Mouse (Mus musculus): ENCODE results near the gene Alkbh1. TPM values are rescaled to one million over a fixed set of nuclear protein-coding genes. Genes with fewer than 3 reads are reported as not detected.

Gene Alkbh1
- polyA plus RNA-seq, 2 experiments, result 48.3 to 60.2 TPM

- Histone ChIP-seq H3K27me3 (ENCODE audit: control insufficient read depth, insufficient read depth, low read length) (no peaks in the 10 kb centered on the region), H3K27ac (replicated peaks; ENCODE audit: low read depth, low read length) (no peak overlapping the region), H3K4me2 (replicated peaks; ENCODE audit: low read depth, low read length, severe bottlenecking) (no peak overlapping the region), H3K4me1 (ENCODE audit: control insufficient read depth, insufficient read depth, low read length) (no peaks in the 10 kb centered on the region), H3K4me3 (replicated peaks; ENCODE audit: low read length) (no peak overlapping the region), H3K9me3 (ENCODE audit: control insufficient read depth, low read length) (no peaks in the 10 kb centered on the region), H3K9ac (ENCODE audit: low read depth, low read length, severe bottlenecking) (no peak overlapping the region), H3K36me3 (ENCODE audit: control insufficient read depth, insufficient read depth, low read length) (peaks cover 56% of the 10 kb centered on the region)
- DNase-seq (ENCODE audit: low spot score) (no peak), ATAC-seq (ENCODE audit: low FRiP score, low read depth) (no peak)
- WGBS, result 45% methylated on average over 3 of the region's 3 CpGs
- no peak for TF ChIP-seq POLR2A (IDR thresholded peaks at IDR 0.05; ENCODE audit: borderline replicate concordance, extremely low read depth, insufficient read depth, insufficient read length)
These were observed 19.3 kb downstream of the Alkbh1 start for GRCm38 (mm10) chr12:87424516-87424915.

GRCm38 (mm10) chr12:87423700-87424099 is 20.1 kb downstream of the Alkbh1 start:
- Histone ChIP-seq H3K36me3 (ENCODE audit: control insufficient read depth, insufficient read depth, low read length) (peaks cover 48% of the 10 kb centered on the region), H3K27me3 (ENCODE audit: control insufficient read depth, insufficient read depth, low read length) (no peaks in the 10 kb centered on the region), H3K27ac (replicated peaks; ENCODE audit: low read depth, low read length) (no peak overlapping the region), H3K9ac (ENCODE audit: low read depth, low read length, severe bottlenecking) (no peak overlapping the region), H3K4me3 (replicated peaks; ENCODE audit: low read length) (no peak overlapping the region), H3K4me2 (replicated peaks; ENCODE audit: low read depth, low read length, severe bottlenecking) (no peak overlapping the region), H3K9me3 (ENCODE audit: control insufficient read depth, low read length) (no peaks in the 10 kb centered on the region), H3K4me1 (ENCODE audit: control insufficient read depth, insufficient read depth, low read length) (no peaks in the 10 kb centered on the region)
- WGBS, result 62% methylated on average over 1 of the region's 1 CpGs
- TF ChIP-seq POLR2A (IDR thresholded peaks at IDR 0.05; ENCODE audit: borderline replicate concordance, extremely low read depth, insufficient read depth, insufficient read length), result no peak
- ATAC-seq (ENCODE audit: low FRiP score, low read depth), result no peak
- DNase-seq (ENCODE audit: low spot score), result no peak

- H3K4me1 ChIP-seq (ENCODE audit: control insufficient read depth, insufficient read depth, low read length), result no peaks in the 10 kb centered on the region
- H3K4me2 ChIP-seq (replicated peaks; ENCODE audit: low read depth, low read length, severe bottlenecking), result no peak overlapping the region
- no peak overlapping the region for H3K27ac ChIP-seq (replicated peaks; ENCODE audit: low read depth, low read length)
- no peaks in the 10 kb centered on the region for H3K9me3 ChIP-seq (ENCODE audit: control insufficient read depth, low read length)
- DNase-seq (ENCODE audit: low spot score), result no peak
- H3K36me3 ChIP-seq (ENCODE audit: control insufficient read depth, insufficient read depth, low read length), result peaks cover 31% of the 10 kb centered on the region
- WGBS, result 65% methylated on average over 5 of the region's 5 CpGs
- no peak for TF ChIP-seq POLR2A (IDR thresholded peaks at IDR 0.05; ENCODE audit: borderline replicate concordance, extremely low read depth, insufficient read depth, insufficient read length)
- H3K27me3 ChIP-seq (ENCODE audit: control insufficient read depth, insufficient read depth, low read length), result no peaks in the 10 kb centered on the region
- no peak overlapping the region for H3K9ac ChIP-seq (ENCODE audit: low read depth, low read length, severe bottlenecking)
- no peak overlapping the region for H3K4me3 ChIP-seq (replicated peaks; ENCODE audit: low read length)
- no peak for ATAC-seq (ENCODE audit: low FRiP score, low read depth)
These were observed 21.9 kb downstream of the Alkbh1 start for GRCm38 (mm10) chr12:87421708-87422507.

GRCm38 (mm10) chr12:87419974-87420485 is 23.8 kb downstream of the Alkbh1 start:
- no peaks in the 10 kb centered on the region for H3K4me1 ChIP-seq (ENCODE audit: control insufficient read depth, insufficient read depth, low read length)

GRCm38 (mm10) chr12:87418921-87419320 is 24.9 kb downstream of the Alkbh1 start:
- no peak for DNase-seq (ENCODE audit: low spot score)
- Histone ChIP-seq H3K9me3 (ENCODE audit: control insufficient read depth, low read length) (no peaks in the 10 kb centered on the region), H3K27me3 (ENCODE audit: control insufficient read depth, insufficient read depth, low read length) (no peaks in the 10 kb centered on the region), H3K9ac (ENCODE audit: low read depth, low read length, severe bottlenecking) (no peak overlapping the region), H3K4me1 (ENCODE audit: control insufficient read depth, insufficient read depth, low read length) (no peaks in the 10 kb centered on the region), H3K4me3 (replicated peaks; ENCODE audit: low read length) (no peak overlapping the region), H3K4me2 (replicated peaks; ENCODE audit: low read depth, low read length, severe bottlenecking) (no peak overlapping the region), H3K27ac (replicated peaks; ENCODE audit: low read depth, low read length) (no peak overlapping the region), H3K36me3 (ENCODE audit: control insufficient read depth, insufficient read depth, low read length) (peaks cover 14% of the 10 kb centered on the region)
- TF ChIP-seq POLR2A (IDR thresholded peaks at IDR 0.05; ENCODE audit: borderline replicate concordance, extremely low read depth, insufficient read depth, insufficient read length), result no peak
- WGBS, result 78% methylated on average over 5 of the region's 5 CpGs
- no peak for ATAC-seq (ENCODE audit: low FRiP score, low read depth)

More at GRCm38 (mm10) chr12:87419974-87420485, 23.8 kb downstream of the Alkbh1 start:
- H3K9ac ChIP-seq (ENCODE audit: low read depth, low read length, severe bottlenecking), result no peak overlapping the region
- H3K27ac ChIP-seq (replicated peaks; ENCODE audit: low read depth, low read length), result no peak overlapping the region
- no peak overlapping the region for H3K4me3 ChIP-seq (replicated peaks; ENCODE audit: low read length)
- H3K4me2 ChIP-seq (replicated peaks; ENCODE audit: low read depth, low read length, severe bottlenecking), result no peak overlapping the region
- 76% methylated on average over 12 of the region's 12 CpGs for WGBS
- H3K9me3 ChIP-seq (ENCODE audit: control insufficient read depth, low read length), result no peaks in the 10 kb centered on the region
- TF ChIP-seq POLR2A (IDR thresholded peaks at IDR 0.05; ENCODE audit: borderline replicate concordance, extremely low read depth, insufficient read depth, insufficient read length), result no peak
- H3K36me3 ChIP-seq (ENCODE audit: control insufficient read depth, insufficient read depth, low read length), result peaks cover 14% of the 10 kb centered on the region
- ATAC-seq (ENCODE audit: low FRiP score, low read depth) (no peak), DNase-seq (ENCODE audit: low spot score) (no peak)
- H3K27me3 ChIP-seq (ENCODE audit: control insufficient read depth, insufficient read depth, low read length), result no peaks in the 10 kb centered on the region
